Mouse (Mus musculus): ENCODE data around the gene Zfp784. TPM values are rescaled to one million over a fixed set of nuclear protein-coding genes. Genes with fewer than 3 reads are reported as not detected.

The Zfp784 gene
- polyA plus RNA-seq, 1 experiment from 2014 or later = 4.6 TPM

GRCm38 (mm10) chr7:5037026-5037425, 1.2 kb downstream of the Zfp784 start:
- Histone ChIP-seq H3K36me3 (ENCODE audit: control insufficient read depth, insufficient read depth, low read length) (peaks cover 33% of the 10 kb centered on the region), H3K4me1 (ENCODE audit: control insufficient read depth, insufficient read depth, low read length) (no peaks in the 10 kb centered on the region), H3K4me3 (ENCODE audit: low read depth, low read length) (no peak overlapping the region), H3K4me2 (replicated peaks; ENCODE audit: low read depth, low read length) (no peak overlapping the region), H3K9ac (replicated peaks; ENCODE audit: low read depth, low read length) (no peak overlapping the region), H3K9me3 (ENCODE audit: control insufficient read depth, low read depth, low read length) (peaks cover 6% of the 10 kb centered on the region; the same call in 1 of the 2 replicates), H3K27ac (ENCODE audit: low read length) (no peak overlapping the region), H3K27me3 (ENCODE audit: control insufficient read depth, insufficient read depth, low read length) (no peaks in the 10 kb centered on the region)
- ATAC-seq (ENCODE audit: insufficient number of reproducible peaks, insufficient read depth, low FRiP score, low read depth) = no peak
- 92% methylated on average over 7 of the region's 7 CpGs for WGBS

- peaks cover 15% of the 10 kb centered on the region for H3K9me3 ChIP-seq (ENCODE audit: control insufficient read depth, low read depth, low read length)
- no peak overlapping the region for H3K9ac ChIP-seq (replicated peaks; ENCODE audit: low read depth, low read length)
- H3K36me3 ChIP-seq (ENCODE audit: control insufficient read depth, insufficient read depth, low read length) = peaks cover 41% of the 10 kb centered on the region
- H3K4me2 ChIP-seq (replicated peaks; ENCODE audit: low read depth, low read length) = no peak overlapping the region
- H3K27ac ChIP-seq (ENCODE audit: low read length) = no peak overlapping the region
- no peaks in the 10 kb centered on the region for H3K27me3 ChIP-seq (ENCODE audit: control insufficient read depth, insufficient read depth, low read length)
- ATAC-seq (ENCODE audit: insufficient number of reproducible peaks, insufficient read depth, low FRiP score, low read depth) = no peak
- H3K4me3 ChIP-seq (ENCODE audit: low read depth, low read length) = no peak overlapping the region
- no peaks in the 10 kb centered on the region for H3K4me1 ChIP-seq (ENCODE audit: control insufficient read depth, insufficient read depth, low read length)
- 91% methylated on average over 9 of the region's 9 CpGs for WGBS
Measured at GRCm38 (mm10) chr7:5036136-5036535, 2.1 kb downstream of the Zfp784 start.

GRCm38 (mm10) chr7:5035628-5036027, 2.6 kb downstream of the Zfp784 start:
- Histone ChIP-seq H3K9me3 (ENCODE audit: control insufficient read depth, low read depth, low read length) (peaks cover 20% of the 10 kb centered on the region), H3K4me3 (ENCODE audit: low read depth, low read length) (no peak overlapping the region), H3K36me3 (ENCODE audit: control insufficient read depth, insufficient read depth, low read length) (peaks cover 47% of the 10 kb centered on the region), H3K27me3 (ENCODE audit: control insufficient read depth, insufficient read depth, low read length) (no peaks in the 10 kb centered on the region), H3K4me1 (ENCODE audit: control insufficient read depth, insufficient read depth, low read length) (no peaks in the 10 kb centered on the region), H3K4me2 (replicated peaks; ENCODE audit: low read depth, low read length) (no peak overlapping the region), H3K27ac (ENCODE audit: low read length) (no peak overlapping the region), H3K9ac (replicated peaks; ENCODE audit: low read depth, low read length) (no peak overlapping the region)
- ATAC-seq (ENCODE audit: insufficient number of reproducible peaks, insufficient read depth, low FRiP score, low read depth) = no peak
- WGBS = 95% methylated on average over 17 of the region's 17 CpGs

- 86% methylated on average over 3 of the region's 3 CpGs for WGBS
- Histone ChIP-seq H3K4me1 (ENCODE audit: control insufficient read depth, insufficient read depth, low read length) (no peaks in the 10 kb centered on the region), H3K4me2 (replicated peaks; ENCODE audit: low read depth, low read length) (no peak within 1 kb of the TSS), H3K27ac (ENCODE audit: low read length) (no peak within 1 kb of the TSS), H3K36me3 (ENCODE audit: control insufficient read depth, insufficient read depth, low read length) (peaks cover 65% of the 10 kb centered on the region), H3K27me3 (ENCODE audit: control insufficient read depth, insufficient read depth, low read length) (no peaks in the 10 kb centered on the region), H3K9me3 (ENCODE audit: control insufficient read depth, low read depth, low read length) (peaks cover 38% of the 10 kb centered on the region), H3K4me3 (ENCODE audit: low read depth, low read length) (no peak within 1 kb of the TSS), H3K9ac (replicated peaks; ENCODE audit: low read depth, low read length) (no peak within 1 kb of the TSS)
- no peak for ATAC-seq (ENCODE audit: insufficient number of reproducible peaks, insufficient read depth, low FRiP score, low read depth)
Measured at GRCm38 (mm10) chr7:5033818-5034217, 4.4 kb downstream of the Zfp784 start, which contains the start of gene 4632433K11Rik. Gene 4632433K11Rik (plus strand): TSS chr7:5034118.

- 83% methylated on average over 46 of the region's 46 CpGs for WGBS
- H3K9me3 ChIP-seq (ENCODE audit: control insufficient read depth, low read depth, low read length) = peaks cover 38% of the 10 kb centered on the region
- no peak overlapping the region for H3K4me3 ChIP-seq (ENCODE audit: low read depth, low read length)
- no peak overlapping the region for H3K9ac ChIP-seq (replicated peaks; ENCODE audit: low read depth, low read length)
- H3K27ac ChIP-seq (ENCODE audit: low read length) = no peak overlapping the region
- H3K27me3 ChIP-seq (ENCODE audit: control insufficient read depth, insufficient read depth, low read length) = no peaks in the 10 kb centered on the region
- no peaks in the 10 kb centered on the region for H3K4me1 ChIP-seq (ENCODE audit: control insufficient read depth, insufficient read depth, low read length)
- no peak overlapping the region for H3K4me2 ChIP-seq (replicated peaks; ENCODE audit: low read depth, low read length)
- no peak for ATAC-seq (ENCODE audit: insufficient number of reproducible peaks, insufficient read depth, low FRiP score, low read depth)
- H3K36me3 ChIP-seq (ENCODE audit: control insufficient read depth, insufficient read depth, low read length) = peaks cover 75% of the 10 kb centered on the region
Measured at GRCm38 (mm10) chr7:5031496-5031895, 6.8 kb downstream of the Zfp784 start.

- Histone ChIP-seq H3K9ac (replicated peaks; ENCODE audit: low read depth, low read length) (no peak overlapping the region), H3K27me3 (ENCODE audit: control insufficient read depth, insufficient read depth, low read length) (no peaks in the 10 kb centered on the region), H3K36me3 (ENCODE audit: control insufficient read depth, insufficient read depth, low read length) (peaks cover 70% of the 10 kb centered on the region), H3K9me3 (ENCODE audit: control insufficient read depth, low read depth, low read length) (peaks cover 38% of the 10 kb centered on the region), H3K27ac (ENCODE audit: low read length) (no peak overlapping the region), H3K4me3 (ENCODE audit: low read depth, low read length) (no peak overlapping the region), H3K4me2 (replicated peaks; ENCODE audit: low read depth, low read length) (no peak overlapping the region), H3K4me1 (ENCODE audit: control insufficient read depth, insufficient read depth, low read length) (no peaks in the 10 kb centered on the region)
- 84% methylated on average over 61 of the region's 63 CpGs for WGBS
- ATAC-seq (ENCODE audit: insufficient number of reproducible peaks, insufficient read depth, low FRiP score, low read depth) = no peak
Measured at GRCm38 (mm10) chr7:5030554-5031275, 7.5 kb downstream of the Zfp784 start.

- ATAC-seq (ENCODE audit: insufficient number of reproducible peaks, insufficient read depth, low FRiP score, low read depth) = no peak
- Histone ChIP-seq H3K27ac (ENCODE audit: low read length) (no peak overlapping the region), H3K4me2 (replicated peaks; ENCODE audit: low read depth, low read length) (no peak overlapping the region), H3K4me3 (ENCODE audit: low read depth, low read length) (no peak overlapping the region), H3K9me3 (ENCODE audit: control insufficient read depth, low read depth, low read length) (peaks cover 38% of the 10 kb centered on the region), H3K36me3 (ENCODE audit: control insufficient read depth, insufficient read depth, low read length) (peaks cover 67% of the 10 kb centered on the region), H3K9ac (replicated peaks; ENCODE audit: low read depth, low read length) (no peak overlapping the region), H3K27me3 (ENCODE audit: control insufficient read depth, insufficient read depth, low read length) (no peaks in the 10 kb centered on the region), H3K4me1 (ENCODE audit: control insufficient read depth, insufficient read depth, low read length) (no peaks in the 10 kb centered on the region)
- WGBS = 91% methylated on average over 21 of the region's 21 CpGs
Measured at GRCm38 (mm10) chr7:5029946-5030345, 8.3 kb downstream of the Zfp784 start.

- H3K9me3 ChIP-seq (ENCODE audit: control insufficient read depth, low read depth, low read length) = peaks cover 38% of the 10 kb centered on the region
- no peak overlapping the region for H3K4me2 ChIP-seq (replicated peaks; ENCODE audit: low read depth, low read length)
- peaks cover 69% of the 10 kb centered on the region for H3K36me3 ChIP-seq (ENCODE audit: control insufficient read depth, insufficient read depth, low read length)
- H3K27me3 ChIP-seq (ENCODE audit: control insufficient read depth, insufficient read depth, low read length) = no peaks in the 10 kb centered on the region
- ATAC-seq (ENCODE audit: insufficient number of reproducible peaks, insufficient read depth, low FRiP score, low read depth) = no peak
- no peak overlapping the region for H3K9ac ChIP-seq (replicated peaks; ENCODE audit: low read depth, low read length)
- no peak overlapping the region for H3K4me3 ChIP-seq (ENCODE audit: low read depth, low read length)
- H3K27ac ChIP-seq (ENCODE audit: low read length) = no peak overlapping the region
- no peaks in the 10 kb centered on the region for H3K4me1 ChIP-seq (ENCODE audit: control insufficient read depth, insufficient read depth, low read length)
- 94% methylated on average over 22 of the region's 22 CpGs for WGBS
Measured at GRCm38 (mm10) chr7:5029543-5029942, 8.7 kb downstream of the Zfp784 start.

GRCm38 (mm10) chr7:5021197-5021596, 17.0 kb downstream of the Zfp784 start:
- H3K27me3 ChIP-seq (ENCODE audit: control insufficient read depth, insufficient read depth, low read length) = no peaks in the 10 kb centered on the region
- H3K9me3 ChIP-seq (ENCODE audit: control insufficient read depth, low read depth, low read length) = no peaks in the 10 kb centered on the region

More at GRCm38 (mm10) chr7:5021197-5021596, 17.0 kb downstream of the Zfp784 start:
- Histone ChIP-seq H3K9ac (replicated peaks; ENCODE audit: low read depth, low read length) (peak overlapping the region; percentile 84), H3K4me3 (ENCODE audit: low read depth, low read length) (peak overlapping the region; percentile 85), H3K4me2 (replicated peaks; ENCODE audit: low read depth, low read length) (peak overlapping the region; percentile 84), H3K36me3 (ENCODE audit: control insufficient read depth, insufficient read depth, low read length) (peaks cover 29% of the 10 kb centered on the region), H3K4me1 (ENCODE audit: control insufficient read depth, insufficient read depth, low read length) (peaks cover 9% of the 10 kb centered on the region; the same call in 1 of the 2 replicates), H3K27ac (ENCODE audit: low read length) (peak overlapping the region; percentile 98)
- ATAC-seq (ENCODE audit: insufficient number of reproducible peaks, insufficient read depth, low FRiP score, low read depth) = no peak
- 43% methylated on average over 5 of the region's 5 CpGs for WGBS

Data from stomach, embryonic 14.5 days (tissue).